Mouse (Mus musculus): Measurements from ENCODE around the gene 4930519P11Rik. TPM values are rescaled to one million over a fixed set of nuclear protein-coding genes. Genes with fewer than 3 reads are reported as not detected.

Gene 4930519P11Rik
- polyA plus RNA-seq, 1 experiment from 2014 or later: 0.92 TPM

- 88% methylated on average over 3 of the region's 3 CpGs for WGBS
Measured at GRCm38 (mm10) chr2:154597399-154597798, 15.8 kb downstream of the 4930519P11Rik start.

GRCm38 (mm10) chr2:154595775-154596174 is 17.5 kb downstream of the 4930519P11Rik start:
- Histone ChIP-seq H3K9ac (replicated peaks; ENCODE audit: low read depth, low read length) (no peak overlapping the region), H3K27me3 (ENCODE audit: control insufficient read depth, insufficient read depth, low read length) (no peaks in the 10 kb centered on the region), H3K36me3 (ENCODE audit: control insufficient read depth, insufficient read depth, low read length) (no peaks in the 10 kb centered on the region), H3K4me2 (ENCODE audit: low read depth, low read length) (no peak overlapping the region), H3K27ac (ENCODE audit: low read depth, low read length) (no peak overlapping the region), H3K4me3 (ENCODE audit: low read depth, low read length) (no peak overlapping the region), H3K4me1 (ENCODE audit: control insufficient read depth, insufficient read depth, low read length) (no peaks in the 10 kb centered on the region), H3K9me3 (ENCODE audit: control insufficient read depth, low read length) (no peaks in the 10 kb centered on the region)
- WGBS: 71% methylated on average over 5 of the region's 5 CpGs
- ATAC-seq (ENCODE audit: low read depth): no peak

More at GRCm38 (mm10) chr2:154597399-154597798, 15.8 kb downstream of the 4930519P11Rik start:
- no peak overlapping the region for H3K9ac ChIP-seq (replicated peaks; ENCODE audit: low read depth, low read length)
- no peak overlapping the region for H3K4me3 ChIP-seq (ENCODE audit: low read depth, low read length)
- no peaks in the 10 kb centered on the region for H3K4me1 ChIP-seq (ENCODE audit: control insufficient read depth, insufficient read depth, low read length)
- no peaks in the 10 kb centered on the region for H3K9me3 ChIP-seq (ENCODE audit: control insufficient read depth, low read length)
- H3K36me3 ChIP-seq (ENCODE audit: control insufficient read depth, insufficient read depth, low read length): no peaks in the 10 kb centered on the region
- no peaks in the 10 kb centered on the region for H3K27me3 ChIP-seq (ENCODE audit: control insufficient read depth, insufficient read depth, low read length)
- H3K4me2 ChIP-seq (ENCODE audit: low read depth, low read length): no peak overlapping the region
- no peak overlapping the region for H3K27ac ChIP-seq (ENCODE audit: low read depth, low read length)
- no peak for ATAC-seq (ENCODE audit: low read depth)

- 64% methylated on average over 3 of the region's 3 CpGs for WGBS
- Histone ChIP-seq H3K27me3 (ENCODE audit: control insufficient read depth, insufficient read depth, low read length) (no peaks in the 10 kb centered on the region), H3K4me3 (ENCODE audit: low read depth, low read length) (no peak overlapping the region), H3K36me3 (ENCODE audit: control insufficient read depth, insufficient read depth, low read length) (no peaks in the 10 kb centered on the region), H3K27ac (ENCODE audit: low read depth, low read length) (no peak overlapping the region), H3K4me1 (ENCODE audit: control insufficient read depth, insufficient read depth, low read length) (no peaks in the 10 kb centered on the region), H3K4me2 (ENCODE audit: low read depth, low read length) (no peak overlapping the region), H3K9ac (replicated peaks; ENCODE audit: low read depth, low read length) (no peak overlapping the region), H3K9me3 (ENCODE audit: control insufficient read depth, low read length) (no peaks in the 10 kb centered on the region)
- ATAC-seq (ENCODE audit: low read depth): no peak
Measured at GRCm38 (mm10) chr2:154593025-154593424, 20.2 kb downstream of the 4930519P11Rik start.

- Histone ChIP-seq H3K36me3 (ENCODE audit: control insufficient read depth, insufficient read depth, low read length) (0 out of 2 replicates have a peak, but pooled peaks cover 5% of the 10 kb centered on the region), H3K4me1 (ENCODE audit: control insufficient read depth, insufficient read depth, low read length) (no peaks in the 10 kb centered on the region), H3K27ac (ENCODE audit: low read depth, low read length) (no peak overlapping the region), H3K4me3 (ENCODE audit: low read depth, low read length) (no peak overlapping the region), H3K4me2 (ENCODE audit: low read depth, low read length) (no peak overlapping the region), H3K27me3 (ENCODE audit: control insufficient read depth, insufficient read depth, low read length) (no peaks in the 10 kb centered on the region), H3K9me3 (ENCODE audit: control insufficient read depth, low read length) (no peaks in the 10 kb centered on the region), H3K9ac (replicated peaks; ENCODE audit: low read depth, low read length) (no peak overlapping the region)
- no peak for ATAC-seq (ENCODE audit: low read depth)
- WGBS: 94% methylated on average over 3 of the region's 3 CpGs
Measured at GRCm38 (mm10) chr2:154591239-154591638, 22.0 kb downstream of the 4930519P11Rik start.

GRCm38 (mm10) chr2:154589051-154589450 is 24.2 kb downstream of the 4930519P11Rik start:
- 78% methylated on average over 4 of the region's 4 CpGs for WGBS
- H3K27me3 ChIP-seq (ENCODE audit: control insufficient read depth, insufficient read depth, low read length): no peaks in the 10 kb centered on the region
- 0 out of 2 replicates have a peak, but pooled peaks cover 4% of the 10 kb centered on the region for H3K4me1 ChIP-seq (ENCODE audit: control insufficient read depth, insufficient read depth, low read length)
- H3K9ac ChIP-seq (replicated peaks; ENCODE audit: low read depth, low read length): no peak overlapping the region
- H3K4me2 ChIP-seq (ENCODE audit: low read depth, low read length): no peak overlapping the region
- H3K27ac ChIP-seq (ENCODE audit: low read depth, low read length): no peak overlapping the region
- H3K9me3 ChIP-seq (ENCODE audit: control insufficient read depth, low read length): no peaks in the 10 kb centered on the region
- 0 out of 2 replicates have a peak, but pooled peaks cover 5% of the 10 kb centered on the region for H3K36me3 ChIP-seq (ENCODE audit: control insufficient read depth, insufficient read depth, low read length)
- ATAC-seq (ENCODE audit: low read depth): no peak
- no peak overlapping the region for H3K4me3 ChIP-seq (ENCODE audit: low read depth, low read length)

- Histone ChIP-seq H3K4me2 (ENCODE audit: low read depth, low read length) (no peak overlapping the region), H3K9me3 (ENCODE audit: control insufficient read depth, low read length) (no peaks in the 10 kb centered on the region), H3K36me3 (ENCODE audit: control insufficient read depth, insufficient read depth, low read length) (0 out of 2 replicates have a peak, but pooled peaks cover 5% of the 10 kb centered on the region), H3K27me3 (ENCODE audit: control insufficient read depth, insufficient read depth, low read length) (no peaks in the 10 kb centered on the region), H3K4me3 (ENCODE audit: low read depth, low read length) (no peak overlapping the region), H3K27ac (ENCODE audit: low read depth, low read length) (no peak overlapping the region), H3K4me1 (ENCODE audit: control insufficient read depth, insufficient read depth, low read length) (0 out of 2 replicates have a peak, but pooled peaks cover 4% of the 10 kb centered on the region), H3K9ac (replicated peaks; ENCODE audit: low read depth, low read length) (no peak overlapping the region)
- no peak for ATAC-seq (ENCODE audit: low read depth)
- WGBS: 75% methylated on average over 5 of the region's 5 CpGs
Measured at GRCm38 (mm10) chr2:154586405-154586804, 26.8 kb downstream of the 4930519P11Rik start.

- H3K27ac ChIP-seq (ENCODE audit: low read depth, low read length): no peak overlapping the region
- 50% methylated on average over 17 of the region's 17 CpGs for WGBS
- H3K4me2 ChIP-seq (ENCODE audit: low read depth, low read length): no peak overlapping the region
- H3K4me3 ChIP-seq (ENCODE audit: low read depth, low read length): no peak overlapping the region
- H3K4me1 ChIP-seq (ENCODE audit: control insufficient read depth, insufficient read depth, low read length): 0 out of 2 replicates have a peak, but pooled peaks cover 4% of the 10 kb centered on the region
- peak; percentile 8; the same call in 1 of the 2 replicates for ATAC-seq (ENCODE audit: low read depth)
- H3K27me3 ChIP-seq (ENCODE audit: control insufficient read depth, insufficient read depth, low read length): no peaks in the 10 kb centered on the region
- H3K9ac ChIP-seq (replicated peaks; ENCODE audit: low read depth, low read length): no peak overlapping the region
- H3K9me3 ChIP-seq (ENCODE audit: control insufficient read depth, low read length): no peaks in the 10 kb centered on the region
- 0 out of 2 replicates have a peak, but pooled peaks cover 5% of the 10 kb centered on the region for H3K36me3 ChIP-seq (ENCODE audit: control insufficient read depth, insufficient read depth, low read length)
Measured at GRCm38 (mm10) chr2:154584931-154585601, 28.2 kb downstream of the 4930519P11Rik start.

GRCm38 (mm10) chr2:154583906-154584872 is 29.0 kb downstream of the 4930519P11Rik start:
- H3K27ac ChIP-seq (ENCODE audit: low read depth, low read length): 0 out of 2 replicates have a peak overlapping the region, but pooled peaks have one; percentile 16
- peak; percentile 82 for ATAC-seq (ENCODE audit: low read depth)
- no peaks in the 10 kb centered on the region for H3K27me3 ChIP-seq (ENCODE audit: control insufficient read depth, insufficient read depth, low read length)
- no peak overlapping the region for H3K4me3 ChIP-seq (ENCODE audit: low read depth, low read length)
- 39% methylated on average over 15 of the region's 15 CpGs for WGBS
- no peak overlapping the region for H3K4me2 ChIP-seq (ENCODE audit: low read depth, low read length)
- H3K9ac ChIP-seq (replicated peaks; ENCODE audit: low read depth, low read length): no peak overlapping the region
- H3K4me1 ChIP-seq (ENCODE audit: control insufficient read depth, insufficient read depth, low read length): 0 out of 2 replicates have a peak, but pooled peaks cover 4% of the 10 kb centered on the region
- H3K9me3 ChIP-seq (ENCODE audit: control insufficient read depth, low read length): no peaks in the 10 kb centered on the region
- H3K36me3 ChIP-seq (ENCODE audit: control insufficient read depth, insufficient read depth, low read length): 0 out of 2 replicates have a peak, but pooled peaks cover 5% of the 10 kb centered on the region

Data from neural tube, embryonic 14.5 days (tissue).